Mouse (Mus musculus): ENCODE data around the gene Ccdc96. TPM values are rescaled to one million over a fixed set of nuclear protein-coding genes. Genes with fewer than 3 reads are reported as not detected.

Gene Ccdc96
- polyA plus RNA-seq, 1 experiment from 2014 or later, result 2.9 TPM

GRCm38 (mm10) chr5:36451872-36452389, 32.5 kb upstream of the Ccdc96 start:
- H3K36me3 ChIP-seq (replicated peaks; ENCODE audit: control insufficient read depth, insufficient read depth), result no peaks in the 10 kb centered on the region
- H3K27ac ChIP-seq, result no peak overlapping the region
- no peak overlapping the region for H3K4me3 ChIP-seq (replicated peaks; ENCODE audit: low read length)
- H3K4me1 ChIP-seq (replicated peaks; ENCODE audit: control insufficient read depth, insufficient read depth, low read length), result no peaks in the 10 kb centered on the region
- H3K27me3 ChIP-seq (ENCODE audit: control insufficient read depth, insufficient read depth, low read length), result no peaks in the 10 kb centered on the region
- H3K9ac ChIP-seq, result no peak overlapping the region
- no peaks in the 10 kb centered on the region for H3K9me3 ChIP-seq (ENCODE audit: control insufficient read depth, low read length)
- ATAC-seq (ENCODE audit: low FRiP score) (no peak), DNase-seq (ENCODE audit: low spot score) (no peak)
- no peak overlapping the region for H3K4me2 ChIP-seq (replicated peaks)
- 59% methylated on average over 10 of the region's 10 CpGs for WGBS

- ATAC-seq (ENCODE audit: low FRiP score), result no peak
- WGBS, result 88% methylated on average over 6 of the region's 6 CpGs
Measured at GRCm38 (mm10) chr5:36452821-36453220, 31.6 kb upstream of the Ccdc96 start.

GRCm38 (mm10) chr5:36457706-36458105, 26.7 kb upstream of the Ccdc96 start:
- 85% methylated on average over 4 of the region's 4 CpGs for WGBS

More at GRCm38 (mm10) chr5:36452821-36453220, 31.6 kb upstream of the Ccdc96 start:
- Histone ChIP-seq H3K4me1 (replicated peaks; ENCODE audit: control insufficient read depth, insufficient read depth, low read length) (no peaks in the 10 kb centered on the region), H3K9ac (no peak overlapping the region), H3K9me3 (ENCODE audit: control insufficient read depth, low read length) (no peaks in the 10 kb centered on the region), H3K4me2 (replicated peaks) (no peak overlapping the region), H3K27me3 (ENCODE audit: control insufficient read depth, insufficient read depth, low read length) (no peaks in the 10 kb centered on the region), H3K4me3 (replicated peaks; ENCODE audit: low read length) (no peak overlapping the region), H3K36me3 (replicated peaks; ENCODE audit: control insufficient read depth, insufficient read depth) (no peaks in the 10 kb centered on the region), H3K27ac (no peak overlapping the region)
- DNase-seq (ENCODE audit: low spot score), result no peak

GRCm38 (mm10) chr5:36458926-36459325, 25.5 kb upstream of the Ccdc96 start:
- Histone ChIP-seq H3K9ac (no peak overlapping the region), H3K27me3 (ENCODE audit: control insufficient read depth, insufficient read depth, low read length) (no peaks in the 10 kb centered on the region), H3K4me3 (replicated peaks; ENCODE audit: low read length) (no peak overlapping the region), H3K9me3 (ENCODE audit: control insufficient read depth, low read length) (no peaks in the 10 kb centered on the region), H3K4me1 (replicated peaks; ENCODE audit: control insufficient read depth, insufficient read depth, low read length) (peaks cover under 1% of the 10 kb centered on the region; the same call in 1 of the 2 replicates), H3K4me2 (replicated peaks) (no peak overlapping the region), H3K36me3 (replicated peaks; ENCODE audit: control insufficient read depth, insufficient read depth) (no peaks in the 10 kb centered on the region), H3K27ac (no peak overlapping the region)
- 20% methylated on average over 4 of the region's 4 CpGs for WGBS
- peak; percentile 61 for DNase-seq (ENCODE audit: low spot score)
- no peak for ATAC-seq (ENCODE audit: low FRiP score)

More at GRCm38 (mm10) chr5:36457706-36458105, 26.7 kb upstream of the Ccdc96 start:
- no peak overlapping the region for H3K4me2 ChIP-seq (replicated peaks)
- no peak for ATAC-seq (ENCODE audit: low FRiP score)
- H3K27ac ChIP-seq, result no peak overlapping the region
- H3K4me3 ChIP-seq (replicated peaks; ENCODE audit: low read length), result no peak overlapping the region
- H3K27me3 ChIP-seq (ENCODE audit: control insufficient read depth, insufficient read depth, low read length), result no peaks in the 10 kb centered on the region
- H3K36me3 ChIP-seq (replicated peaks; ENCODE audit: control insufficient read depth, insufficient read depth), result no peaks in the 10 kb centered on the region
- no peak overlapping the region for H3K9ac ChIP-seq
- no peak for DNase-seq (ENCODE audit: low spot score)
- no peaks in the 10 kb centered on the region for H3K9me3 ChIP-seq (ENCODE audit: control insufficient read depth, low read length)
- no peaks in the 10 kb centered on the region for H3K4me1 ChIP-seq (replicated peaks; ENCODE audit: control insufficient read depth, insufficient read depth, low read length)

- Histone ChIP-seq H3K9me3 (ENCODE audit: control insufficient read depth, low read length) (no peaks in the 10 kb centered on the region), H3K4me1 (replicated peaks; ENCODE audit: control insufficient read depth, insufficient read depth, low read length) (peaks cover 9% of the 10 kb centered on the region), H3K9ac (no peak overlapping the region), H3K27ac (no peak overlapping the region), H3K36me3 (replicated peaks; ENCODE audit: control insufficient read depth, insufficient read depth) (no peaks in the 10 kb centered on the region), H3K4me3 (replicated peaks; ENCODE audit: low read length) (no peak overlapping the region), H3K27me3 (ENCODE audit: control insufficient read depth, insufficient read depth, low read length) (no peaks in the 10 kb centered on the region), H3K4me2 (replicated peaks) (no peak overlapping the region)
- ATAC-seq (ENCODE audit: low FRiP score) (no peak), DNase-seq (ENCODE audit: low spot score) (no peak)
- WGBS, result 89% methylated on average over 2 of the region's 2 CpGs
Measured at GRCm38 (mm10) chr5:36460712-36461111, 23.7 kb upstream of the Ccdc96 start.

GRCm38 (mm10) chr5:36461231-36461630, 23.2 kb upstream of the Ccdc96 start:
- Histone ChIP-seq H3K4me2 (replicated peaks) (no peak overlapping the region), H3K9ac (no peak overlapping the region), H3K4me1 (replicated peaks; ENCODE audit: control insufficient read depth, insufficient read depth, low read length) (peaks cover 14% of the 10 kb centered on the region), H3K27me3 (ENCODE audit: control insufficient read depth, insufficient read depth, low read length) (no peaks in the 10 kb centered on the region), H3K27ac (no peak overlapping the region), H3K36me3 (replicated peaks; ENCODE audit: control insufficient read depth, insufficient read depth) (no peaks in the 10 kb centered on the region), H3K9me3 (ENCODE audit: control insufficient read depth, low read length) (no peaks in the 10 kb centered on the region), H3K4me3 (replicated peaks; ENCODE audit: low read length) (no peak overlapping the region)
- WGBS, result 75% methylated on average over 2 of the region's 2 CpGs
- ATAC-seq (ENCODE audit: low FRiP score) (no peak), DNase-seq (ENCODE audit: low spot score) (no peak)

- 19% methylated on average over 7 of the region's 7 CpGs for WGBS
- DNase-seq (ENCODE audit: low spot score), result peak; percentile 66
- H3K36me3 ChIP-seq (replicated peaks; ENCODE audit: control insufficient read depth, insufficient read depth), result no peaks in the 10 kb centered on the region
- no peak for ATAC-seq (ENCODE audit: low FRiP score)
- H3K27me3 ChIP-seq (ENCODE audit: control insufficient read depth, insufficient read depth, low read length), result no peaks in the 10 kb centered on the region
- no peak overlapping the region for H3K9ac ChIP-seq
- H3K4me3 ChIP-seq (replicated peaks; ENCODE audit: low read length), result no peak overlapping the region
- no peaks in the 10 kb centered on the region for H3K9me3 ChIP-seq (ENCODE audit: control insufficient read depth, low read length)
- H3K4me2 ChIP-seq (replicated peaks), result no peak overlapping the region
- no peak overlapping the region for H3K27ac ChIP-seq
- H3K4me1 ChIP-seq (replicated peaks; ENCODE audit: control insufficient read depth, insufficient read depth, low read length), result peaks cover 17% of the 10 kb centered on the region
Measured at GRCm38 (mm10) chr5:36462810-36463209, 21.6 kb upstream of the Ccdc96 start.

GRCm38 (mm10) chr5:36463391-36463790, 21.0 kb upstream of the Ccdc96 start:
- peaks cover 17% of the 10 kb centered on the region for H3K4me1 ChIP-seq (replicated peaks; ENCODE audit: control insufficient read depth, insufficient read depth, low read length)
- H3K9ac ChIP-seq, result no peak overlapping the region
- H3K4me3 ChIP-seq (replicated peaks; ENCODE audit: low read length), result no peak overlapping the region
- no peak overlapping the region for H3K4me2 ChIP-seq (replicated peaks)
- H3K27me3 ChIP-seq (ENCODE audit: control insufficient read depth, insufficient read depth, low read length), result no peaks in the 10 kb centered on the region
- H3K27ac ChIP-seq, result no peak overlapping the region
- no peak for ATAC-seq (ENCODE audit: low FRiP score)
- no peak for DNase-seq (ENCODE audit: low spot score)
- 26% methylated on average over 5 of the region's 5 CpGs for WGBS
- peaks cover under 1% of the 10 kb centered on the region; the same call in 1 of the 2 replicates for H3K36me3 ChIP-seq (replicated peaks; ENCODE audit: control insufficient read depth, insufficient read depth)
- H3K9me3 ChIP-seq (ENCODE audit: control insufficient read depth, low read length), result no peaks in the 10 kb centered on the region

- H3K27ac ChIP-seq, result peak within 1 kb of the TSS; percentile 58
- peaks cover 17% of the 10 kb centered on the region for H3K36me3 ChIP-seq (replicated peaks; ENCODE audit: control insufficient read depth, insufficient read depth)
- no peaks in the 10 kb centered on the region for H3K9me3 ChIP-seq (ENCODE audit: control insufficient read depth, low read length)
- H3K9ac ChIP-seq, result peak within 1 kb of the TSS; percentile 76
- peak within 1 kb of the TSS; percentile 98 for H3K4me2 ChIP-seq (replicated peaks)
- under 1% methylated on average over 68 of the region's 68 CpGs for WGBS
- H3K4me3 ChIP-seq (replicated peaks; ENCODE audit: low read length), result peak within 1 kb of the TSS; percentile 70
- ATAC-seq (ENCODE audit: low FRiP score), result peak; percentile 97
- peaks cover 17% of the 10 kb centered on the region for H3K4me1 ChIP-seq (replicated peaks; ENCODE audit: control insufficient read depth, insufficient read depth, low read length)
- DNase-seq (ENCODE audit: low spot score), result peak; percentile 99
- H3K27me3 ChIP-seq (ENCODE audit: control insufficient read depth, insufficient read depth, low read length), result no peaks in the 10 kb centered on the region
Measured at GRCm38 (mm10) chr5:36464709-36465661, 19.4 kb upstream of the Ccdc96 start, which contains the start of gene Grpel1. Gene Grpel1 (plus strand): TSS chr5:36464998.

All from hindbrain, embryonic 14.5 days (tissue).